Mouse (Mus musculus) stomach, postnatal 0 days (tissue): ENCODE measurements at regions not wholly inside any gene's neighbourhood (a gene's known extent, or its start where the extent isn't known, plus 50 kb on each side); places are given as distances from the start of the nearest gene placed in this dataset.

Experiments used
- CTCF ChIP-seq: IDR thresholded peaks from 2 replicates; pipeline ENCODE4 v1.5.1; 2016; ENCODE audit warnings: antibody characterized with exemption, low read depth, mild to moderate bottlenecking, moderate library complexity
- EP300 ChIP-seq: optimal IDR thresholded peaks from 2 replicates; pipeline ENCODE3; 2016; ENCODE audit warnings: antibody characterized with exemption

GRCm38 (mm10) chr14:120855181-120855580 is 55.8 kb upstream of the Ipo5 start:
- TF ChIP-seq CTCF (no peak), EP300 (no peak)
